Mouse (Mus musculus) adrenal gland, adult 10 weeks (tissue): ENCODE results near the gene Olfr168. TPM values are rescaled to one million over a fixed set of nuclear protein-coding genes. Genes with fewer than 3 reads are reported as not detected.

Experiments
- polyA plus RNA-seq: library from polyadenylated mRNA; stranded (reverse); fragments of 350-450 nt; fragmentation: Illumina TruSeq; extraction: RNeasy Lipid Tissue Mini Kit (QIAGEN cat#74804); gene quantifications from one replicate; pipeline ENCODE4 v1.2.3, GENCODE M21; 2014; ENCODE audit warnings: low read depth, low replicate concordance

Gene Olfr168
- not detected for polyA plus RNA-seq

DNA sequence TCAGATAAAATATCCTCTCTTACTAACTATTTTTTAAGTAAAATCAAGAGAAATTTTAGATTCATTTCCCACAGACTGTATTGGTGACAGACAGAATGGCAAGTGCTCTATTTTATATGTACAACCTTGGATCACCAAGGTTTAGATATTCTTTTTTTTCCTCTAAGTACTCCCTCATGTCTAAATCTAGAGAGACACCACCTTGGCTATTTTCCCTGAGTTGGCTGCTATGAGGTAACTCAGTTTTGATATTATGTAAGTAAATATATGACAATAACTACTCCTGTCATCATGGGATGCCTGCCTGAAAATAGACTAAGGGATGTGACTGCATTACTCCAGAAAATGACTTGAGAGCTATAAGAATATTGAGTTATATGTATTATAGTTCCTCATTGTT is at the start of gene Olfr168:
Olfr168 (minus strand) TSS at position 101 of the 400 bp plus-strand sequence.

DNA sequence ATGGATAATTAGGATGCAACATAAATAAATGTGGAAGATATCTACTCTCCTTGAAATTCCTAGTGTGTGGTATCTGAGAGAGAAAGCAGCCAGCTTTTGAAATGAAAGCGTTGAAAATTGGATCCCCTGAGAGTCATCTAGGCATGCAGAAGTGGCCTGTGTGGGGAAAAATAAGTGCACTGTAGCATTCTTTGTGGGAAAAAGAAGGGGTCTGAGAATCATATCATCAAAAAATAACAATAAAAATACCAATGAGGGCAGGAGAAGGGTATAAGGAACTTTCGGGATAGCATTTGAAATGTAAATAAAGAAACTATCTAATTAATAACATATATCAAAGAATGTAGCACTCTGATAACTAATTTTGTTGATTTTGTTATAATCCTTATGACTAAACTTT is 36.4 kb upstream of the Olfr168 start, which contains the start of gene Olfr169:
Olfr169 (minus strand) TSS at position 101 of the 400 bp plus-strand sequence.

DNA sequence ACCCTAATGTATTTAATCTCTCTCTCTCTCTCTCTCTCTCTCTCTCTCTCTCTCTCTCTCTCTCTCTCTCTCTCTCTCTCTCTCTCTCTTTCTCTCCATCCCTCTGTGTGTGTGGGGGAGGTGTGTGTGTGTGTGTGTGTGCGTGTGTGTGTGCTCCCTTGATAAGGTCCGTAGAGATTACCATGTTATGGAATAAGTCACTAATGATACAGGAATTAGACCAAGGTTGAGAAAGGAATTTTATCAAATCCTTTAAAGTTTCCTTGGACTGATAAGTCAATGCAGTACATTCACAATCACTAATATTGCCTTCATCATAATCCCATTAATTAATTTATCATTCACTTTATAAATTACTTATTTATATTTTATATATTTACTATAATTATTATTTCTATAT is 13.2 kb downstream of the Olfr168 start, which contains the start of gene Olfr167:
Olfr167 (minus strand) TSS at position 101 of the 400 bp plus-strand sequence.

DNA sequence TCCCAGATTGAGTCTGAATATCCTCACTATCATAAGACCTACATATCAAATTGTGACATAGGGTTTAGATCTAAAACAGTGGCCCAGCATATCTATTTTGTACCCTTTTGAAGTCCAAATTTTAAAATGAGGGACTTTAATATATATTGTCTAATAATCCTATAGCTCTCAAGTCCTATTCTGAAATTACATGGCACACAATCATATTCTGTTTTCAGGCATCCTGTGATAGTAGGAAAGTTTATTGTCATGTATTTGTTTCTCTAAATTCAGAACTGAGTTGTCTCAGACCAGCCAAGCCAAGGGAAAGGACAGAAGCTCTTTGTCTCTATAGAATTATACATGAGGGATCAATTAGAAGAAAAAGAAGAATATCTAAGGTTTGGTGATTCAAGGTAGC is 52.0 kb downstream of the Olfr168 start, which contains the start of gene Olfr166:
Olfr166 (plus strand) TSS at position 301 of the 400 bp plus-strand sequence.

Other genes with a start within 250 kb of the Olfr168 start
- not detected for gene Olfr164, start 221.5 kb downstream of the Olfr168 start, polyA plus RNA-seq
- gene Olfr165, start 112.4 kb downstream of the Olfr168 start, polyA plus RNA-seq = not detected
- not detected for gene Olfr166, start 51.9 kb downstream of the Olfr168 start, polyA plus RNA-seq
- gene Olfr167, start 13.3 kb downstream of the Olfr168 start, polyA plus RNA-seq = not detected
- gene Olfr169, start 36.3 kb upstream of the Olfr168 start, polyA plus RNA-seq = not detected
- not detected for gene Olfr170, start 76.3 kb upstream of the Olfr168 start, polyA plus RNA-seq
- not detected for gene Olfr171, start 94.4 kb upstream of the Olfr168 start, polyA plus RNA-seq
- not detected for gene Lamp3, start 170.8 kb upstream of the Olfr168 start, polyA plus RNA-seq
- 0.64 TPM for gene B3gnt5, start 224.7 kb upstream of the Olfr168 start, polyA plus RNA-seq